Mouse (Mus musculus): ENCODE data around the gene Usp40. TPM values are rescaled to one million over a fixed set of nuclear protein-coding genes. Genes with fewer than 3 reads are reported as not detected.
A peak's percentile ranks its signal among the peaks of the same experiment; 100 is the strongest.

Usp40 gene
- polyA plus RNA-seq, 1 experiment from 2014 or later = 7.5 TPM

DNA sequence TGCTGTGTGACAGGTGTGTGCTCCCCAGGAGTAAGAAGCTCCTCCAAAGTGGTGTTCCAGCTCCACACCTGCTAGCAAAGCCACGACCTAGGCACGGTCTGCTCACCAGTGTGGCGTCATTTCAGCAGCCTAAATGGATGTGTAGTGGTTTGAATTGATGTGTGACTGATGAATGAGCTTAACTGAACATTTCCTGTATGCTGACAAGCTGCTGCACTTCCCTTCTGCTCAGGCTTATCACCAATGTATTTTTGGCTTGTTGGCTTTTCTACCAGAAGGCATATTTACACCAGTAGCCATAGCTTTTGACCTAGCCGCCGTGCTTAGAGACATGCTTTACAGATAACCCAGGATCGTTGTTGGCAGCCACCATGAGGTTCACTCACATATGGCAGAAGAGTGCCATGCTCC is 60.7 kb downstream of the Usp40 start:
- Histone ChIP-seq H3K36me3 (peaks cover 89% of the 10 kb centered on the region), H3K4me1 (replicated peaks) (0 out of 2 replicates have a peak, but pooled peaks cover 7% of the 10 kb centered on the region), H3K9me3 (replicated peaks) (no peaks in the 10 kb centered on the region), H3K27me3 (no peaks in the 10 kb centered on the region), H3K4me3 (replicated peaks) (no peak overlapping the region), H3K27ac (peak overlapping the region; percentile 39), H3K4me2 (no peak overlapping the region), H3K9ac (no peak overlapping the region)
- 16% methylated on average over 6 of the region's 6 CpGs for WGBS (ENCODE audit: insufficient replicate concordance)
- ATAC-seq (ENCODE audit: low read depth) (no peak), DNase-seq (no peak)

DNA sequence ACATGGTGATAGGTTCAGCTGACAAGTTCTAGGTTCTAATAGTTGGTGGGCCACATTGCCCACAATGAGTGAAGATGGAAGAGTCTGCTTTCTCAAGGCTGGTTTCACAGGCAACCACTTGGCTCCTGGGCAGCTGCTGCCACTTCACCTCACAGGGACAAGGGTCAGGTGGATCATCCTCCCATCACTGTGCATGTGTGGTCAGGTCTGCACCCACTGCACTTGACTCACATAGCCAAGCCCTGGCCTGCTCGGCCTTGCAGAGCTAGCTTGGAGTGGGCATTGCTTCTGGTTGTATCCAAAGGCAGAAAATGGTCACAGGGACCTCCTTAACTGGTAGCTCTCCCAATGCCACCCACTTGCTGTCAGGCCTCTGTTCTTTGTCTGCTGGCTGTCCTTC is 66.6 kb downstream of the Usp40 start:
- Histone ChIP-seq H3K4me1 (replicated peaks) (no peaks in the 10 kb centered on the region), H3K9ac (no peak overlapping the region), H3K9me3 (replicated peaks) (no peaks in the 10 kb centered on the region), H3K4me3 (replicated peaks) (no peak overlapping the region), H3K27ac (no peak overlapping the region), H3K4me2 (no peak overlapping the region), H3K27me3 (no peaks in the 10 kb centered on the region), H3K36me3 (peaks cover 94% of the 10 kb centered on the region)
- DNase-seq (no peak), ATAC-seq (ENCODE audit: low read depth) (no peak)
- WGBS (ENCODE audit: insufficient replicate concordance) = 61% methylated on average over 1 of the region's 1 CpGs

DNA sequence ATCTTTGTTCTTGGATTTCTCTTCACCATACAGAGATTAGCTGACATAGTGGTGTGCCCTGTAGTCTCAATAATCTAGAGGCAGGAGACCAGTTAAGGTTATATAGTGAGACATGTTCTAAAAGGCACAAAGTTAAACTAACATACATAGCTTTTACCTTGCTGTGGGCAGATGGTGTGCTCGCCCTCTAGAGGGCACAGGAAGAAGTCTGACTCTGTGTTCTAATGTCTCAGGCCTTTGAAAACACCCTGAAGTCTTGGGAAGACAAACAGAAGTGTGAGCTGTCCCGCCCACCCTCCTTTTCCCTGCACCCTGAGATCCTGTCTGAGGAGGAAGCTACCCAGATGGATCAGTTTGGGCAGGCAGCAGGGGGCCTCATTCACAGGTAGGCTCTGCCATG is 71.8 kb downstream of the Usp40 start:
- H3K9ac ChIP-seq = no peak overlapping the region
- ATAC-seq (ENCODE audit: low read depth) = no peak
- 0 out of 2 replicates have a peak, but pooled peaks cover 5% of the 10 kb centered on the region for H3K4me1 ChIP-seq (replicated peaks)
- H3K27me3 ChIP-seq = no peaks in the 10 kb centered on the region
- no peak overlapping the region for H3K4me3 ChIP-seq (replicated peaks)
- DNase-seq = no peak
- WGBS (ENCODE audit: insufficient replicate concordance) = 42% methylated on average over 2 of the region's 2 CpGs
- H3K27ac ChIP-seq = no peak overlapping the region
- no peak overlapping the region for H3K4me2 ChIP-seq
- H3K36me3 ChIP-seq = peaks cover 66% of the 10 kb centered on the region
- H3K9me3 ChIP-seq (replicated peaks) = no peaks in the 10 kb centered on the region

DNA sequence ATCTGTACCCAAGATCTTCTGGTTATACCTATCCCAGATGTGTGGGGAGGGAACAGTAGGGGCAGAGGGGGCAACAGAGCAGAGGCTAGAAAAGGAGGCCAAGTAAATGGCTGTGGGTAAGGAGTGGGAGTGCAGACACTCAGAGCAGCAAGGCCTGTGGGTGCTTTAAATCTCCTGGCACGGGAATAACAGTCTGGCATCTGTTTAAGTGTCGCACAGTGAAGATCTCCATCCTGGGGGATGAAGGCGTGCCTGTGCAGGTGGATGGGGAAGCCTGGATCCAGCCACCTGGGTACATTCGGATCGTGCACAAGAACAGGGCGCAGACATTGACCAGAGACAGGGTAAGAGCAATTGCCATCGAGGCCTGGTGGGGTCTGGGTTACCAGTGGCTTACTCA is 72.3 kb downstream of the Usp40 start:
- 84% methylated on average over 7 of the region's 7 CpGs for WGBS (ENCODE audit: insufficient replicate concordance)
- ATAC-seq (ENCODE audit: low read depth) (no peak), DNase-seq (no peak)
- H3K27ac ChIP-seq = 0 out of 2 replicates have a peak overlapping the region, but pooled peaks have one; percentile 14
- no peaks in the 10 kb centered on the region for H3K9me3 ChIP-seq (replicated peaks)
- H3K9ac ChIP-seq = no peak overlapping the region
- 0 out of 2 replicates have a peak, but pooled peaks cover 5% of the 10 kb centered on the region for H3K4me1 ChIP-seq (replicated peaks)
- no peaks in the 10 kb centered on the region for H3K27me3 ChIP-seq
- H3K4me2 ChIP-seq = no peak overlapping the region
- no peak overlapping the region for H3K4me3 ChIP-seq (replicated peaks)
- peaks cover 65% of the 10 kb centered on the region for H3K36me3 ChIP-seq

DNA sequence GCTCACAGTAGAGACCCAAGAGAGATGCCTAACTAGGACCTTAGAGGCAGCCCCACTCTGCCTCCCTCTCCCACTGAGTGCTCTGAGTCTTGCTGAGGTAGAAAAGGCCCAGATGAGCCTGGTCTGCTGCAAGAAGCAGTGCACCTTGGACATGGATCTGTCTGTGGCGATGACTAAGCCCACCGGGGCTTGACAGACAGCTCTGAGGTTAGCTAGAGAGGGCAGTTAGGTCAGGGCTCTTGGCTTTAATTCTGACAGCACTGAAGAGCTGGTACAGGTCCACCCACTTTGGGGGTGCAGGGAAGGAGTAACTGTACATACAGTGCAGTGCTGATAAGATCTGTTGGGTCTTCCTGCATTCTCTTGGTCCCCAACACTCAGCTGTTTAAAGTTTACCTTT is 72.8 kb downstream of the Usp40 start:
- Histone ChIP-seq H3K27me3 (no peaks in the 10 kb centered on the region), H3K4me3 (replicated peaks) (no peak overlapping the region), H3K9ac (no peak overlapping the region), H3K4me2 (no peak overlapping the region), H3K36me3 (peaks cover 66% of the 10 kb centered on the region), H3K9me3 (replicated peaks) (no peaks in the 10 kb centered on the region), H3K4me1 (replicated peaks) (0 out of 2 replicates have a peak, but pooled peaks cover 5% of the 10 kb centered on the region), H3K27ac (peak overlapping the region; percentile 14; the same call in 1 of the 2 replicates)
- WGBS (ENCODE audit: insufficient replicate concordance) = 38% methylated on average over 2 of the region's 2 CpGs
- DNase-seq = no peak
- peak; percentile 29; the same call in 1 of the 2 replicates for ATAC-seq (ENCODE audit: low read depth)

DNA sequence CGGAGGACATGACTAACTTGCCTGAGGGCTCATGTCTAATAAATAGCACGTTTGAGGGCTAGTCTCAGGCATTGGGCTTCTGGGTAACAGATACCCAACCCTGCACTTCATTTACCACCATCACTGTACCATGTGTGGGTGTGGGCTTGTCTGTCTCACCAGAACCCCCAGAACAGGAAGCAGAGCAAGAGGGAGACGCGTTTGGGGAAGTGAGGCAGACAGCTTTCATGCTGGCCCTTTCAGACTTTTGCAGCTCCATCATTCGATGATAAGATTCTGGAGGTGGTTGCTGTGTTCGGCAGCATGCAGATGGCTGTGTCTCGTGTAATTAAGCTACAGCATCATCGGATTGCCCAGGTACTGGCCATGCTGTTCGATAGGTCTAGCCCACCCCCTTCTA is 73.3 kb downstream of the Usp40 start:
- peaks cover 64% of the 10 kb centered on the region for H3K36me3 ChIP-seq
- DNase-seq = no peak
- no peak overlapping the region for H3K4me3 ChIP-seq (replicated peaks)
- 53% methylated on average over 9 of the region's 9 CpGs for WGBS (ENCODE audit: insufficient replicate concordance)
- no peak overlapping the region for H3K9ac ChIP-seq
- 0 out of 2 replicates have a peak, but pooled peaks cover 5% of the 10 kb centered on the region for H3K4me1 ChIP-seq (replicated peaks)
- no peaks in the 10 kb centered on the region for H3K27me3 ChIP-seq
- ATAC-seq (ENCODE audit: low read depth) = 0 out of 2 replicates have a peak, but pooled peaks have one; percentile 16
- no peak overlapping the region for H3K27ac ChIP-seq
- no peaks in the 10 kb centered on the region for H3K9me3 ChIP-seq (replicated peaks)
- H3K4me2 ChIP-seq = no peak overlapping the region

DNA sequence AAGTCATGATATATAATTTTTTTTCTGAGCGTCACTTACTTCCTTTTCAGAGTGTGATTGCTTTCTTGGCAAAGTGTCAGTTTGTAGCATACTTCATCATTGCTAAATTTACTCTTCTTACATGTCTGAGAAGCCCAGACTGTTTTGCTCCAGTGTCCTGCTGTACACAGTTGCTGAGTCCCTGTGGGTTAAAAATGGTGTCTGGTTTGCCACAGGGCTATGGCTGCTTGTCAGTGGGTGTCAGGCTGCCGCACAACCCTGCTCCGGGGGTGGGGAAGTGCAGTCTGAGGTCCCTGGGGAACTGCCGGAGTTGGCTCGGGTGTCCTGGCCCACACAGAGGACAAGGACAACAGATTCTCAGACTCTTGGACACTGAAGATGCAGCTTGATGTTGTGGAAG is 75.3 kb downstream of the Usp40 start:
- no peak for ATAC-seq (ENCODE audit: low read depth)
- WGBS (ENCODE audit: insufficient replicate concordance) = 80% methylated on average over 5 of the region's 5 CpGs
- no peak for DNase-seq
- peaks cover 46% of the 10 kb centered on the region for H3K36me3 ChIP-seq
- H3K4me1 ChIP-seq (replicated peaks) = 0 out of 2 replicates have a peak, but pooled peaks cover 5% of the 10 kb centered on the region
- H3K4me2 ChIP-seq = no peak overlapping the region
- H3K9me3 ChIP-seq (replicated peaks) = no peaks in the 10 kb centered on the region
- H3K27ac ChIP-seq = 0 out of 2 replicates have a peak overlapping the region, but pooled peaks have one; percentile 7
- no peak overlapping the region for H3K4me3 ChIP-seq (replicated peaks)
- no peak overlapping the region for H3K9ac ChIP-seq
- no peaks in the 10 kb centered on the region for H3K27me3 ChIP-seq

DNA sequence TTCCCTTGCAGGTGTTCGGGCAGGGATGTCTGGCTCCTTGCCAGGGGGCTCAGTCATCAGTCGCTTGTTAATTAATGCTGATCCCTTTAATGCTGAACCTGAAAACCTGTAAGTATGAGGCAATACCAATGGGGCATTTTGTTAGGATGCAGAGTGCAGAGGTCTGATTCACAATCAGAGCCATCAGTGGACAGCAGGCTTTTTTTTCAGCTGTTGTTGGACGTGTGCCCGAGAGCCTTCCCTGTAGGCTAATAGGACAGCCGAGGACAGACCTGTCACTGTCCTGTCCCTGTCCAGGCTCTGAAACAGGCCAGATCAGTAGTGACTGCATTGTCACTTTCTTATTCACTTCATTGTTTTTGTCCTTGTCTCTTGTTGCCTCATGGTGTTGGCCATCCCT is 78.6 kb downstream of the Usp40 start:
- no peak overlapping the region for H3K4me3 ChIP-seq (replicated peaks)
- no peak overlapping the region for H3K9ac ChIP-seq
- peaks cover 52% of the 10 kb centered on the region for H3K36me3 ChIP-seq
- H3K4me1 ChIP-seq (replicated peaks) = no peaks in the 10 kb centered on the region
- H3K27me3 ChIP-seq = no peaks in the 10 kb centered on the region
- no peak overlapping the region for H3K4me2 ChIP-seq
- no peaks in the 10 kb centered on the region for H3K9me3 ChIP-seq (replicated peaks)
- ATAC-seq (ENCODE audit: low read depth) (0 out of 2 replicates have a peak, but pooled peaks have one; percentile 30), DNase-seq (no peak)
- H3K27ac ChIP-seq = no peak overlapping the region
- 83% methylated on average over 5 of the region's 5 CpGs for WGBS (ENCODE audit: insufficient replicate concordance)

DNA sequence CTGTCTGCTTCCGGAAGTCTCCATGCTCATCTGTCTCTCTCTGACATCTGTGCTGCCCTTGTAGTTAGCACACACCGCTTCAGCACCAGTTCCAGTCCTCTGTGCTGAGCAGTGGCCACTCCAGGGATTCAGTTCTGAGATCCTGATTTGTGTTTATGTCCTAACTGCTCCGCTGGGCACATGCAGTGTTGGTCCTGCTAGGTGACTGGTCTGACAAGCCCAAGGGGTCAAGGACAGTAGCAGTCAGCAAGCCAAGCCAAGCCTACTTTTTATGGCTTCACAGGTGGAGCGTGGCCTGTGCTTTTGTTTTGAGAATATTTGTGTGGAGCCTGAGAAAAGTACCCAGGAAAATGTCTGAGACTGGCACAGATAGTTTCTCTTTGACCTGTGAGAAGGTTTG is 83.5 kb downstream of the Usp40 start:
- no peaks in the 10 kb centered on the region for H3K4me1 ChIP-seq (replicated peaks)
- no peaks in the 10 kb centered on the region for H3K27me3 ChIP-seq
- ATAC-seq (ENCODE audit: low read depth) = no peak
- no peak overlapping the region for H3K27ac ChIP-seq
- H3K9me3 ChIP-seq (replicated peaks) = no peaks in the 10 kb centered on the region
- H3K9ac ChIP-seq = no peak overlapping the region
- no peak overlapping the region for H3K4me2 ChIP-seq
- H3K36me3 ChIP-seq = peaks cover 61% of the 10 kb centered on the region
- WGBS (ENCODE audit: insufficient replicate concordance) = 82% methylated on average over 4 of the region's 4 CpGs
- H3K4me3 ChIP-seq (replicated peaks) = no peak overlapping the region
- DNase-seq = no peak

DNA sequence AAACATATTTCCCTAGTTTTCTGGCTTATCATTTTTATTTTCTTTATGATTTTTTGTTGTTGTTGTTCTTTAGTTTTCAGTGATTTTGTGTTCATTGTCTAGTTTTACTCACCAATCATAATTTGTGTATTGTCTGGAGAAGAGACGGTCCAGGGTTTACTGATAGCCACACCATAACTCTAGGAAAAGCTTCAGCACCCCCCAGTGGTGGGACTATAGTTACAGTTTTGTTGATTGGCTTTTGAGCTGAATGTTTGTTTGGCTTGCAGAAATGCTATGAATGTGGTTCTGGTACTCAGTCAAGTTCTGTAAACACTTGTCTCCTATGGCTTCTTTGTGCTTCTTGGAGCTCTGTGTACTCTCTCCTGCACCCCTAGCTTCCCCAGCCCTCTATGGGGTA is 85.7 kb downstream of the Usp40 start:
- no peak overlapping the region for H3K9ac ChIP-seq
- H3K27ac ChIP-seq = no peak overlapping the region
- H3K9me3 ChIP-seq (replicated peaks) = no peaks in the 10 kb centered on the region
- H3K27me3 ChIP-seq = no peaks in the 10 kb centered on the region
- H3K36me3 ChIP-seq = peaks cover 81% of the 10 kb centered on the region
- no peaks in the 10 kb centered on the region for H3K4me1 ChIP-seq (replicated peaks)
- H3K4me3 ChIP-seq (replicated peaks) = no peak overlapping the region
- DNase-seq (no peak), ATAC-seq (ENCODE audit: low read depth) (no peak)
- WGBS (ENCODE audit: insufficient replicate concordance) = 58% methylated on average over 1 of the region's 1 CpGs
- H3K4me2 ChIP-seq = no peak overlapping the region

DNA sequence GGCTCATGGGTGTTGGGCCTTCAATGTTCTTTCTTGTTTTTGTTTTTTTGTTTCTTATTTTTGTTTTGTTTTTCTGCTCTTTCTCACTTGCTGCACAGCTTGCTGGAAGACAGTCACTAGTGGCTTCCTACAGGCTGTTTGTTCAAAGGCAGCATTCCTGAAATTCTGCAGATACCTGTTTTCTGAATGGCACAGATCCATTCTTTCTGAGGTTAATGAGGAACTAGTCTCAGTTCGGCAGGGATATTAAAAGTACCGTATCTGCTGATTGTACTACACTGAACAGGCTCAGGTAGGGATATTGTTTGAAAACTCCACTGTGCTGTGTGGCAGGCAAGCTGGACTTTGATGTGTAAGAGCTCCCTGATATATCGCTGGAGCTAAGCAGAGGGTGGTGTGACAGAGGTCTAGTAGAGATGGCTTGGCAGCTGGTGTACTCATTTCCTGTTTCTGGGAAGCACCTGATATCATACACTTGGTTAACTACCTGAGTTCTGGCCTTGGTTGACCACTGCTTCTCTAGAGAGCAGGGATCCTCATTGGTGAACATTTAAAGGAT is 88.2 kb downstream of the Usp40 start:
- H3K9me3 ChIP-seq (replicated peaks) = no peaks in the 10 kb centered on the region
- H3K4me3 ChIP-seq (replicated peaks) = no peak overlapping the region
- no peaks in the 10 kb centered on the region for H3K4me1 ChIP-seq (replicated peaks)
- H3K4me2 ChIP-seq = no peak overlapping the region
- no peak overlapping the region for H3K27ac ChIP-seq
- 75% methylated on average over 3 of the region's 3 CpGs for WGBS (ENCODE audit: insufficient replicate concordance)
- no peak overlapping the region for H3K9ac ChIP-seq
- no peak for ATAC-seq (ENCODE audit: low read depth)
- DNase-seq = no peak
- H3K27me3 ChIP-seq = no peaks in the 10 kb centered on the region
- peaks cover 70% of the 10 kb centered on the region for H3K36me3 ChIP-seq

DNA sequence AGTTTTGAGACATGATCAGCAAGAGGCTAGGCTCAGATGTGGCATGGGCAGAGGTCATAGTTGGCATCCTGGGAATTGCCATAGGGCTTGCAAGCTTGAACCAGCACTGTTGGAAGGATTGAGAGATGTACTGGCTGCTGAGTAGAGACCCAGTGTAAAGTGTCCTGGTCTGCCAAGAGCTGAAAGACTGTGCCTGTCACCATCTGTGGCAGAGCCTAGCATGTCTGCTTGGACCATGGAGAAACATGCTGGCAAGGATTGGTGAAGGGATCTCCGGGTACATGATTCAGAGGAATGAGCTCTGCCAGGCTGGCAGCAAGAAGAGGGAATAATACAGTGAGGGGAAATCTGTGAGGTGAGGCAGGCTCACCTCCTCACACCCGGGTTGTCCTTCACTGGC is 90.3 kb downstream of the Usp40 start:
- 80% methylated on average over 2 of the region's 2 CpGs for WGBS (ENCODE audit: insufficient replicate concordance)
- no peak for DNase-seq
- Histone ChIP-seq H3K27me3 (no peaks in the 10 kb centered on the region), H3K9ac (no peak overlapping the region), H3K4me1 (replicated peaks) (peaks cover 12% of the 10 kb centered on the region), H3K27ac (no peak overlapping the region), H3K9me3 (replicated peaks) (no peaks in the 10 kb centered on the region), H3K4me2 (no peak overlapping the region), H3K36me3 (peaks cover 54% of the 10 kb centered on the region), H3K4me3 (replicated peaks) (no peak overlapping the region)
- no peak for ATAC-seq (ENCODE audit: low read depth)
